Mouse (Mus musculus): ENCODE measurements around the gene Csk.
A peak's percentile ranks its signal among the peaks of the same experiment; 100 is the strongest.

Gene Csk

DNA sequence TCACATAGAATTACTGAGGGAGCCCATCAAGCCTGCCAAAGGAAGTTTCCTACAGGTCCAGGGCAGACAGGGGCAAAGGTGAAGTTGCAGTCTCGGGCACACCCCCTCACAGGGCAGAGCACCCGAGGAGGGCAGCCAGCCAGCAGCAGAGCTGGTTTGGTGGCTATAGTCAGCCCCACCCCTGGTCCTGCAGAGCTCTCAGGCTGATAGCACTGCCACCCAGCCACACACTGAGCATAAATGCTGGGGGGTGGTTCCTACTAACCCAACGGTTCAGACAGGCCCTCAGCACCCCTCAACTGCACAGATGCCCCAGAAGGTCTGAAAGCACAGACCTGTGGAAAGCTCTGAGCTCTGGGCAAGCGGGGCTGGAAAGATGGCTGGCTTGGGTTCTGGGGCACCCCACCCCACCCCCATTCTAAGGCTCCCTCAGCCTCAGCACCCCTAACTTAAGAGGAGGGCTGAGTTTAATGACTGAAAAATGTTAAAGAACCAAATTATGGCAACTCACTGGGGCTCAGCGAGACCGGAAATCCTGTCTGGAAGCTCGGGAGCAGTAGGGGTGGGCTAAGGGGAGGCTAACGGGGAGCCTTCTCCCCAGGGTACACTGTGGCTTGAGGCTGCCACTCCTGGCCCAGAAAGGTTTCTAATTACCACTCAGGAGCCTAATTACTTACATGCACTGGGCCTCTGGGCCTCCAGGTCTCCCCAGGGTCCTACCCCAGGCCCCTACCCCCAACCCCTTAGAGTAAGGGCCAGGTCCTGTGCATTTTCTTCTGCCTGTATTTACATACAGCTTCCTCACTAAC, 14.6 kb downstream of the Csk start:
- no peak for DNase-seq (ENCODE audit: low spot score in 2 of 2)

DNA sequence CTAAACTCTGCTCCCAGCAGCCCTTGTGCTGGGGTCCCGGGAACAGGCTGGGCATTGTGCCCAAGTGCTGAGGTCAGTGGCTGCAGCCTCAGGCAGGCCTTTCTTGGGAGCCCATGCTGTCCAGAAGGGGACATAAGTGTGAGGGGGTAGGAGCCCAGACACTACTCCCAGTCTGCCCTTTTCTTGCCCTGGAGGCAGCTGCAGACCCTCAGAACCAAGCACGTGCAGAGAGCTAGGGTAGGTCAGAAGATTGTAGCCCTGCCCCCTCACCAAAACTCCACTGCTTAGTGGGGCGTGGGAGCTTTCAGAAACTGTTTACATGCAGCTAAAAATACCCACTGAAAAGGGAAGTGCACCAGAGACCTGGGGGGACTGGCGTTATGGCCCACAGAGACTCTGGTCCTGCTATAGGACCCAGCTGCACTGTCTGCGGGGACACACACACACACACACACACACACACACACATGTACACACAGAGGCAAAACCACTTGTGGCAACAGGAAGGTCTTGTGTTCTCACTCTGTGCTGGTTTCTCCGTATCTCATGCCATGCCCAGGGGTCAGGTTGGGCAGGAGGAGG, 15.6 kb downstream of the Csk start:
- DNase-seq (ENCODE audit: low spot score in 2 of 2), result peak in 1 of 2 experiments; percentile 54

DNA sequence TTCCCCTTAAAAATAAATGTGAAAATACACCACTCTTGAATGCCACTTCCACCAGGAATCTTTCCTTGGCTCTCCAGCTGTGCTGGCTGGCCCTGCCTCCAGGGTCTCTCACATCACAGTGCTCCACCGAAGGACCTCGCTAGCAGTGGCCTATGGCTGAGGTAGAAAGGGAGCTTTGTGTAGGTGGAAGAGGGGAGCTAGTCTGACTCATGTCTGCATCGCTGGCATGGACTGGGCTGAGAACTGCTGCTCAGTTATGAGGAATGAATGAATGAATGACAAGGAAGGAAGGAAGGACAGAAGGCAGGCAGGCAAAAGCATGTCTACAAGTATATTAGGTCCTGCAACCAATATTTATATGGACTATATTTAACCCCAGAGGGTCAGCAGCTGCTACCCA, 16.2 kb downstream of the Csk start:
- DNase-seq (ENCODE audit: low spot score in 2 of 2), result no peak

GRCm38 (mm10) chr9:57633481-57634024, 19.9 kb downstream of the Csk start:
- no peak for DNase-seq (ENCODE audit: low spot score in 2 of 2)

- peak in 1 of 2 experiments; percentile 75 for DNase-seq (ENCODE audit: low spot score in 2 of 2)
Observed at GRCm38 (mm10) chr9:57629118-57629874, 24.1 kb downstream of the Csk start.

GRCm38 (mm10) chr9:57628717-57629116, 24.7 kb downstream of the Csk start:
- no peak for DNase-seq (ENCODE audit: low spot score in 2 of 2)

- no peak for DNase-seq (ENCODE audit: low spot score in 2 of 2)
Observed at GRCm38 (mm10) chr9:57627892-57628291, 25.5 kb downstream of the Csk start.

- no peak for DNase-seq (ENCODE audit: low spot score in 2 of 2)
Observed at GRCm38 (mm10) chr9:57627191-57627590, 26.2 kb downstream of the Csk start.

- DNase-seq (ENCODE audit: low spot score in 2 of 2), result no peak
Observed at GRCm38 (mm10) chr9:57625674-57626500, 27.5 kb downstream of the Csk start.

GRCm38 (mm10) chr9:57624295-57624694, 29.1 kb downstream of the Csk start:
- DNase-seq (ENCODE audit: low spot score in 2 of 2), result no peak

DNA sequence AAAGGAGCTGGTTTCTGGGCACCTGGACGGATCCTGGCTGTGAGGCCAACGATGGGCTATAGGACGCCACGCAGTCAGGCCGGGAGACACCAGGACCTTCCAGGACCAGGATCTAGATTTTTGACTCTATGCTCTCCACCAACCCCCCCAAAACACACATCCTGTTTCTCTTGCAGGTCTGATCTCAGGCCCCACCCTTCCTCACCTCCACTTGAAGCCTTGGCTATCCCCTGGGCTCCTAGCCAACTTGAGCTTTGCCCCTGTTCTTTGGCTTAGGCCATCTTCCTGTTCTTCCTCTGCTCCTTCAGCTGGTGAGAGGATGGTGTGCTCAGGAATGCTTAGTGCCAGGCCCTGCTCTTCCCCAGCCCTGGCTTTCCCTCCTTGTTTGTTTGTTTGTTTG, 32.8 kb downstream of the Csk start, which contains the start of gene Lman1l:
TSS of gene Lman1l (minus strand) at position 101 of the 400 bp plus-strand sequence.
- no peak for DNase-seq (ENCODE audit: low spot score in 2 of 2)

- DNase-seq (ENCODE audit: low spot score in 2 of 2), result no peak
Observed at GRCm38 (mm10) chr9:57618854-57619253, 34.6 kb downstream of the Csk start.

GRCm38 (mm10) chr9:57617556-57618169, 35.8 kb downstream of the Csk start:
- no peak for DNase-seq (ENCODE audit: low spot score in 2 of 2)

GRCm38 (mm10) chr9:57614786-57615185, 38.6 kb downstream of the Csk start:
- no peak for DNase-seq (ENCODE audit: low spot score in 2 of 2)

GRCm38 (mm10) chr9:57613975-57614374, 39.5 kb downstream of the Csk start:
- DNase-seq (ENCODE audit: low spot score in 2 of 2), result no peak

GRCm38 (mm10) chr9:57612587-57612986, 40.8 kb downstream of the Csk start:
- no peak for DNase-seq (ENCODE audit: low spot score in 2 of 2)

GRCm38 (mm10) chr9:57610359-57610826, 43.0 kb downstream of the Csk start:
- DNase-seq (ENCODE audit: low spot score in 2 of 2), result no peak

- no peak for DNase-seq (ENCODE audit: low spot score in 2 of 2)
Observed at GRCm38 (mm10) chr9:57609803-57610202, 43.6 kb downstream of the Csk start.

GRCm38 (mm10) chr9:57606139-57606851, 47.1 kb downstream of the Csk start, which contains the start of gene Cplx3:
Gene Cplx3, minus strand, starts transcription at chr9:57606281.
- DNase-seq (ENCODE audit: low spot score in 2 of 2), result no peak

GRCm38 (mm10) chr9:57605503-57605902, 47.9 kb downstream of the Csk start:
- no peak for DNase-seq (ENCODE audit: low spot score in 2 of 2)
